ENCODE assay signal across 8 mouse cellular contexts in the genomic region with DNA sequence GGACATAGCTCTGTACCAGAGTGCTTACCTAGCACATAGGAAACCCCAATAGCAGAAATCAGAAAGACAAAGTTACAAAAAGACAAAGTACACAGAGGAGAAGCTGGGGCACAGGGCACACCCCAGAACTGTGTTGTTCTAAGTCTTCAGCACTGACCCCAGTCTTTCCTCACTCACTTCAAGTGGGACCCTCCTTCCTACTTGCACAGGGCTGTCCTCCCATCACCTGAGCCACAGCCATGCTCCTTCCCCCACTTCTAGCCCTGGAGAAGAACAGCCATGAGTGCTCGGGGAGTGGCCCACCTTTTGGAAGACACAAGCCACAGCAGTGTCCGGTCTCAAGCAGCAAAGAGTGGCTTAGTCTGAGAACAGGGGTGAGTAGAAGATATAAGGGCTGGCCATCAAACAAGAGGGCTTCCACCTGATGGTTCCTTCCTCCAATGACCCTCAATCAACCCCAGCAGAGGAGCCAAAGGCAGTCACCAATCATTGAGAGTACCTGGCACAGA. TPM values are rescaled to one million over a fixed set of nuclear protein-coding genes. Genes with fewer than 3 reads are reported as not detected.
A peak's percentile ranks its signal among the peaks of the same experiment; 100 is the strongest.
DNase-seq lines count a peak whose midpoint lies in the region; ATAC-seq and TF ChIP-seq lines count a peak whose summit lies in the region.

A gene (minus strand): TSS at position 459 of the 509 bp plus-strand sequence.

- no peaks in the 10 kb centered on the region for H3K9me3 ChIP-seq in kidney, embryonic 14.5 days (ENCODE audit: control insufficient read depth, low read length)
- no peaks in the 10 kb centered on the region for H3K9me3 ChIP-seq in intestine, postnatal 0 days (ENCODE audit: control insufficient read depth)
- H3K9me3 ChIP-seq in midbrain, embryonic 11.5 days (ENCODE audit: control insufficient read depth, low read length), result no peaks in the 10 kb centered on the region

- WGBS in kidney, embryonic 14.5 days, result 90% methylated on average over 2 of the region's 2 CpGs
- 86% methylated on average over 2 of the region's 2 CpGs for WGBS in intestine, postnatal 0 days
- WGBS in midbrain, embryonic 11.5 days, result 88% methylated on average over 2 of the region's 2 CpGs

- no peak within 1 kb of the TSS for H3K4me3 ChIP-seq in kidney, embryonic 14.5 days (ENCODE audit: low read length)
- H3K4me3 ChIP-seq in intestine, postnatal 0 days (ENCODE audit: low read depth, low read length), result no peak within 1 kb of the TSS
- no peak within 1 kb of the TSS for H3K4me3 ChIP-seq in midbrain, embryonic 11.5 days (ENCODE audit: low read depth, low read length)

- H3K9ac ChIP-seq in kidney, embryonic 14.5 days (ENCODE audit: low read depth, low read length), result no peak within 1 kb of the TSS
- no peak within 1 kb of the TSS for H3K9ac ChIP-seq in intestine, postnatal 0 days (ENCODE audit: low read depth, low read length)
- H3K9ac ChIP-seq in midbrain, embryonic 11.5 days (ENCODE audit: low read length), result no peak within 1 kb of the TSS

- no peak for ATAC-seq in kidney, embryonic 14.5 days (ENCODE audit: low FRiP score, low TSS enrichment)
- no peak for ATAC-seq in granulocyte monocyte progenitor cell, adult 5-6 weeks (replicated peaks; ENCODE audit: poor library complexity, severe bottlenecking)
- no peak for ATAC-seq in intestine, postnatal 0 days
- no peak for ATAC-seq in midbrain, embryonic 11.5 days (ENCODE audit: low FRiP score)

- no peak within 1 kb of the TSS for H3K4me2 ChIP-seq in kidney, embryonic 14.5 days (replicated peaks; ENCODE audit: low read depth, low read length)
- H3K4me2 ChIP-seq in intestine, postnatal 0 days (replicated peaks; ENCODE audit: low read depth), result no peak within 1 kb of the TSS
- no peak within 1 kb of the TSS for H3K4me2 ChIP-seq in midbrain, embryonic 11.5 days

- no peaks in the 10 kb centered on the region for H3K4me1 ChIP-seq in kidney, embryonic 14.5 days (ENCODE audit: control insufficient read depth, insufficient read depth, low read length)
- no peaks in the 10 kb centered on the region for H3K4me1 ChIP-seq in intestine, postnatal 0 days (replicated peaks; ENCODE audit: control insufficient read depth, insufficient read depth, low read length)
- no peaks in the 10 kb centered on the region for H3K4me1 ChIP-seq in midbrain, embryonic 11.5 days (ENCODE audit: control insufficient read depth, insufficient read depth, low read length)

- no peak for TF ChIP-seq CTCF in intestine, postnatal 0 days (IDR thresholded peaks at IDR 0.05; ENCODE audit: low read depth)

- no peak within 1 kb of the TSS for H3K27ac ChIP-seq in kidney, embryonic 14.5 days (ENCODE audit: low read depth, low read length)
- H3K27ac ChIP-seq in intestine, postnatal 0 days (ENCODE audit: low read depth, low read length), result no peak within 1 kb of the TSS
- H3K27ac ChIP-seq in midbrain, embryonic 11.5 days (ENCODE audit: low read depth, low read length), result no peak within 1 kb of the TSS

- no peaks in the 10 kb centered on the region; the same call in 1 of the 2 replicates for H3K36me3 ChIP-seq in kidney, embryonic 14.5 days (ENCODE audit: control insufficient read depth, insufficient read depth, low read length)
- H3K36me3 ChIP-seq in intestine, postnatal 0 days (ENCODE audit: control insufficient read depth, insufficient read depth), result no peaks in the 10 kb centered on the region; the same call in 1 of the 2 replicates
- no peaks in the 10 kb centered on the region for H3K36me3 ChIP-seq in midbrain, embryonic 11.5 days (ENCODE audit: control insufficient read depth, insufficient read depth, low read length)

- no peak for DNase-seq in kidney, adult 9 months
- DNase-seq in adrenal gland, adult 8-10 months, result no peak
- DNase-seq in midbrain, embryonic 11.5 days (ENCODE audit: low spot score, missing footprints), result peak; percentile 54
- no peak for DNase-seq in cerebellum, postnatal 4 days (ENCODE audit: low spot score in 2 of 2)
- DNase-seq in ovary, adult 18-20 months (ENCODE audit: low spot score), result no peak

- H3K27me3 ChIP-seq in kidney, embryonic 14.5 days (ENCODE audit: control insufficient read depth, insufficient read depth, low read length), result no peaks in the 10 kb centered on the region
- H3K27me3 ChIP-seq in intestine, postnatal 0 days (replicated peaks; ENCODE audit: control insufficient read depth, insufficient read depth, low read length), result no peaks in the 10 kb centered on the region
- H3K27me3 ChIP-seq in midbrain, embryonic 11.5 days (ENCODE audit: control insufficient read depth, insufficient read depth, low read length), result no peaks in the 10 kb centered on the region

RNA-seq across cellular contexts. Expression of the gene that starts here (rescaled TPM):
- polyA plus RNA-seq in kidney, embryonic 14.5 days (2014; fragmentation: Nextera tagmentation; extraction: Ambion mirVana), result 71.8 and 87.1 TPM in 2 replicates
- total RNA-seq in adrenal gland, adult 8-10 months (2022), result 10 to 100 TPM; 39.6 to 63.8 (median 47.8) TPM
- total RNA-seq in granulocyte monocyte progenitor cell, adult 5-6 weeks (2014; fragmentation: Nextera tagmentation), result 172 and 204 TPM in 2 replicates
- total RNA-seq in granulocyte monocyte progenitor cell, adult 5-6 weeks (2017), result 244 and 247 TPM in 2 replicates
- polyA plus RNA-seq in intestine, postnatal 0 days (2015; fragmentation: Nextera tagmentation; extraction: Ambion mirVana), result 18.5 and 19.2 TPM in 2 replicates
- polyA plus RNA-seq in midbrain, embryonic 11.5 days (2014; fragmentation: Nextera tagmentation; extraction: Ambion mirVana), result 67.4 and 73.3 TPM in 2 replicates
